Mouse (Mus musculus) heart, postnatal 0 days (tissue): ENCODE measurements around the gene Fam107b.

Experiments
- CTCF ChIP-seq: IDR thresholded peaks from 2 replicates; pipeline ENCODE4 v1.5.1; 2016; ENCODE audit warnings: antibody characterized with exemption, control low read depth, low read depth
- EP300 ChIP-seq: IDR thresholded peaks from 2 replicates; pipeline ENCODE4 v1.6.1; 2016; ENCODE audit warnings: antibody characterized with exemption, low read depth

- TF ChIP-seq CTCF: no peak
- no peak for TF ChIP-seq EP300
Measured at GRCm38 (mm10) chr2:3740670-3741069, 170.4 kb downstream of the Fam107b start.
